Mouse (Mus musculus): ENCODE results near the gene Snrpg. TPM values are rescaled to one million over a fixed set of nuclear protein-coding genes. Genes with fewer than 3 reads are reported as not detected.
A peak's percentile ranks its signal among the peaks of the same experiment; 100 is the strongest.

Snrpg gene
- polyA plus RNA-seq, 1 experiment from 2014 or later, result 427 TPM

DNA sequence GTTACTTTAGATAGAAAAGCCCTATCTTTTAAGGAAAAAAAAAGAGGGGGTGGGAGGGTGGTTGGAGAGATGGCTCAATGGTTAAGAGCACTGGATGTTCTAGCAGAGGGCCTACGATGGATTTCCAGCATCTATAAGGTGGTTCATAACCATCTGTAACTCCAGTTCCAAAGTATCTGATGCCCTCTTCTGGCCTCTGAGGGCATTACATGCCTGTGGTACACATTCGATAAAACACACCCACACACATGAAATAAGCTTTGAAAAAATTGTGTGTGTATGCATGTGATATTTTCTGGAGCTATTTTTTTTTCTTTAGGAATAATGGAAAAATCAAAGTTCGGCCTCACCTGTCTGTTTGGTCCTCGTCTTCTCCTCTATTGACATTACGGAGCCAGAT lies 20.2 kb downstream of the Snrpg start:
- Histone ChIP-seq H3K4me1 (ENCODE audit: control insufficient read depth, insufficient read depth, low read length) (peaks cover 20% of the 10 kb centered on the region), H3K27me3 (ENCODE audit: control insufficient read depth, insufficient read depth, low read length) (no peaks in the 10 kb centered on the region), H3K27ac (ENCODE audit: low read length) (no peak overlapping the region), H3K36me3 (ENCODE audit: control insufficient read depth, insufficient read depth, low read length) (peaks cover 36% of the 10 kb centered on the region; the same call in 1 of the 2 replicates), H3K4me2 (ENCODE audit: low read depth, low read length) (no peak overlapping the region), H3K4me3 (replicated peaks; ENCODE audit: low read length) (no peak overlapping the region), H3K9ac (ENCODE audit: low read length) (no peak overlapping the region), H3K9me3 (replicated peaks; ENCODE audit: control insufficient read depth, low read length) (no peaks in the 10 kb centered on the region)
- no peak for ATAC-seq (ENCODE audit: insufficient read depth, low FRiP score)
- WGBS, result 93% methylated on average over 5 of the region's 5 CpGs

DNA sequence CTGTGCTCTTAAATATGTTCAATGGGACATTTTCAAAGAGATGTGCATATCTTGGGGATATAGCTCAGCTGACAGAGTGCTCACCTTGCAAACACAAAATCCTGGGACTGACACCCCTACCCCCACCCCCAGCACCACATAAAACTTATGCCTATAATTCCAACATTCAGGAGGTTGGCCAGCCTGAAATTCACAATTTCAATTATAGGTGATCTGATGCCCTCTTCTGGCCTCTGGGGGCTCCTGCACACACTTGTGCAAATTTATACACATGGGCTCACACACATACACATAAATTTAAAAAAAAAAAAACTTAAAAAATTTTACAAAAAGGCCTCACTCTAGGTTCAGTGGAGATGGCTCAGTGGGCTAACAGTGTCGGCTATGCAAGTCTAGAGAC lies 22.1 kb downstream of the Snrpg start:
- H3K4me3 ChIP-seq (replicated peaks; ENCODE audit: low read length), result no peak overlapping the region
- peaks cover 30% of the 10 kb centered on the region; the same call in 1 of the 2 replicates for H3K36me3 ChIP-seq (ENCODE audit: control insufficient read depth, insufficient read depth, low read length)
- no peaks in the 10 kb centered on the region for H3K9me3 ChIP-seq (replicated peaks; ENCODE audit: control insufficient read depth, low read length)
- no peak for ATAC-seq (ENCODE audit: insufficient read depth, low FRiP score)
- H3K27me3 ChIP-seq (ENCODE audit: control insufficient read depth, insufficient read depth, low read length), result no peaks in the 10 kb centered on the region
- no peak overlapping the region for H3K9ac ChIP-seq (ENCODE audit: low read length)
- no peak overlapping the region for H3K4me2 ChIP-seq (ENCODE audit: low read depth, low read length)
- H3K4me1 ChIP-seq (ENCODE audit: control insufficient read depth, insufficient read depth, low read length), result peaks cover 26% of the 10 kb centered on the region
- no peak overlapping the region for H3K27ac ChIP-seq (ENCODE audit: low read length)
- 93% methylated on average over 1 of the region's 1 CpGs for WGBS

DNA sequence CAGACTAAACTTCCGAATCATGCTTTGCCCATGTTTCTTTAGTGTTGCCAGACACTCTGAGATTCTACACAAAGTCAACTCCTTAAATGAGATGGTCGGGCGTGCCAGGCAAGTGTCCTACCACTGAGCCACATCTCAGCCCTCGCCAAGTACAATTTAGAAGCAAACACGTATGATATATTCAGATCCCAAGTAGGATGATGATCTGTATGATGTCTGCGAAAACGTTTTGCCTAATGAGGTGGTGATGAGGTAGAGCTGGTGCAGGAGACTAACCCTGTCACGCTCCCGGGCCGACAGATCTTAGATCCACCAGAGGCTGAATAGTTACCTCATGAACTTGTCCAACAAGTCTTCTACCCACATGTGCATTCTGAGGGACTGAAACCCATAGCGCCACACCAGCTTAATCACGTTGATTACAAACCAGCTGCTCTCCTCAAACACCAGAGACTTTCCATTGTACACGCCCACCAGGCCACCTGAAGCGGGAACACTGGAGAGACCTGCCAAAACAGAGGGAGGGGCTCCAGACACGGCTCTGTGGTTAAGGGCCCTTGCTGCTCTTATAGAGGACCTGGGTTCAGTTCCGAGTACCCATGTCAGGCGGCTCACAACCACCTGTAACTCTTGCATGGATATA lies 23.1 kb downstream of the Snrpg start:
- Histone ChIP-seq H3K9me3 (replicated peaks; ENCODE audit: control insufficient read depth, low read length) (no peaks in the 10 kb centered on the region), H3K4me3 (replicated peaks; ENCODE audit: low read length) (no peak overlapping the region)

GRCm38 (mm10) chr6:86395021-86395420 lies 23.9 kb downstream of the Snrpg start:
- 68% methylated on average over 9 of the region's 9 CpGs for WGBS
- Histone ChIP-seq H3K27me3 (ENCODE audit: control insufficient read depth, insufficient read depth, low read length) (no peaks in the 10 kb centered on the region), H3K36me3 (ENCODE audit: control insufficient read depth, insufficient read depth, low read length) (peaks cover 20% of the 10 kb centered on the region; the same call in 1 of the 2 replicates), H3K9ac (ENCODE audit: low read length) (peak overlapping the region; percentile 2; the same call in 1 of the 2 replicates), H3K27ac (ENCODE audit: low read length) (peak overlapping the region; percentile 43), H3K9me3 (replicated peaks; ENCODE audit: control insufficient read depth, low read length) (no peaks in the 10 kb centered on the region), H3K4me2 (ENCODE audit: low read depth, low read length) (peak overlapping the region; percentile 92), H3K4me3 (replicated peaks; ENCODE audit: low read length) (peak overlapping the region; percentile 99), H3K4me1 (ENCODE audit: control insufficient read depth, insufficient read depth, low read length) (peaks cover 26% of the 10 kb centered on the region)
- no peak for ATAC-seq (ENCODE audit: insufficient read depth, low FRiP score)

More for the DNA sequence above, 23.1 kb downstream of the Snrpg start:
- peak overlapping the region; percentile 92; the same call in 1 of the 2 replicates for H3K4me2 ChIP-seq (ENCODE audit: low read depth, low read length)
- no peak for ATAC-seq (ENCODE audit: insufficient read depth, low FRiP score)
- peaks cover 26% of the 10 kb centered on the region for H3K4me1 ChIP-seq (ENCODE audit: control insufficient read depth, insufficient read depth, low read length)
- no peaks in the 10 kb centered on the region for H3K27me3 ChIP-seq (ENCODE audit: control insufficient read depth, insufficient read depth, low read length)
- 78% methylated on average over 17 of the region's 17 CpGs for WGBS
- H3K27ac ChIP-seq (ENCODE audit: low read length), result peak overlapping the region; percentile 43
- H3K9ac ChIP-seq (ENCODE audit: low read length), result no peak overlapping the region
- peaks cover 22% of the 10 kb centered on the region; the same call in 1 of the 2 replicates for H3K36me3 ChIP-seq (ENCODE audit: control insufficient read depth, insufficient read depth, low read length)

- Histone ChIP-seq H3K27ac (ENCODE audit: low read length) (peak overlapping the region; percentile 94; the same call in 1 of the 2 replicates), H3K9ac (ENCODE audit: low read length) (peak overlapping the region; percentile 93)
- 18% methylated on average over 10 of the region's 10 CpGs for WGBS
These were observed 24.9 kb downstream of the Snrpg start for GRCm38 (mm10) chr6:86395969-86396368.

GRCm38 (mm10) chr6:86396581-86397256 lies 25.6 kb downstream of the Snrpg start, which contains the start of gene Pcyox1:
Gene Pcyox1 (minus strand): TSS chr6:86397154.
- Histone ChIP-seq H3K27ac (ENCODE audit: low read length) (peak within 1 kb of the TSS; percentile 94), H3K4me1 (ENCODE audit: control insufficient read depth, insufficient read depth, low read length) (peaks cover 30% of the 10 kb centered on the region), H3K9ac (ENCODE audit: low read length) (peak within 1 kb of the TSS; percentile 93), H3K36me3 (ENCODE audit: control insufficient read depth, insufficient read depth, low read length) (peaks cover 3% of the 10 kb centered on the region; the same call in 1 of the 2 replicates), H3K9me3 (replicated peaks; ENCODE audit: control insufficient read depth, low read length) (no peaks in the 10 kb centered on the region), H3K27me3 (ENCODE audit: control insufficient read depth, insufficient read depth, low read length) (no peaks in the 10 kb centered on the region), H3K4me3 (replicated peaks; ENCODE audit: low read length) (peak within 1 kb of the TSS; percentile 99), H3K4me2 (ENCODE audit: low read depth, low read length) (peak within 1 kb of the TSS; percentile 92)
- peak; percentile 95 for ATAC-seq (ENCODE audit: insufficient read depth, low FRiP score)
- 0% methylated on average over 51 of the region's 51 CpGs for WGBS

More at GRCm38 (mm10) chr6:86395969-86396368, 24.9 kb downstream of the Snrpg start:
- no peaks in the 10 kb centered on the region for H3K9me3 ChIP-seq (replicated peaks; ENCODE audit: control insufficient read depth, low read length)
- H3K36me3 ChIP-seq (ENCODE audit: control insufficient read depth, insufficient read depth, low read length), result peaks cover 11% of the 10 kb centered on the region; the same call in 1 of the 2 replicates
- H3K4me1 ChIP-seq (ENCODE audit: control insufficient read depth, insufficient read depth, low read length), result peaks cover 29% of the 10 kb centered on the region
- no peak for ATAC-seq (ENCODE audit: insufficient read depth, low FRiP score)
- peak overlapping the region; percentile 92 for H3K4me2 ChIP-seq (ENCODE audit: low read depth, low read length)
- no peaks in the 10 kb centered on the region for H3K27me3 ChIP-seq (ENCODE audit: control insufficient read depth, insufficient read depth, low read length)
- H3K4me3 ChIP-seq (replicated peaks; ENCODE audit: low read length), result peak overlapping the region; percentile 99

DNA sequence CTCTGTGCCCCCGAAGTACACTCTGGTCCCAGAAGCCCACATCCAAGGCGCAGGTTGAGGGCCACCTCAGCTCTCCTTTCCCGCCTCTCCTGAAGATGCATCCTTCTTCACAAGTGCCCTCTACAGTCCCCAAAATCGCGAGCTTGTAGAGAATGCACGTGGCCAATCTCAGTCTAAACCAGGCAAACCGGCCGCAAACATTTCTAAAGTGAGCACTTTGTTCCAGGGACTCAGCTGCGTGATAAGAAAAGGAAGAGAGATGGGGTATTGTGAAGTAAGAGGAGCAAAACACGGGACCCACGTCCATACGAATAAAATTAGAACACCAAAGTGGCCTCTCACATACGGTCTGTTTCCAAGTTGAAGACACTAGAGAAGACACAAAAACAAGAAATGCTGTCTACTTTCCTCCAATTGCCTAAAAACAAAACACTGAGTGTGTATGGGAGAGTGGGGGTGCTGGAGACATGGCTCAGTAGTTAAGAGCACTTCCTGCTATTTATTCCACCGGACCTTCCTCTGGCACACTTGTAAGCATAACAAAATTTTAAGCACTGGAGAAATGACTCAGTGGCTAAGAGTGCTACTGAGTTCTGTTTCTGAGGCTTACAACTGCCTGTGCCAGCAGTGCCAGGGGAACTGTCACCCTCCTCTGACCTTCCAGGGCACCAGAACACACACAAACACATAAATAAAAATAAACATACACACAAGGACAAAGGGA lies 26.3 kb downstream of the Snrpg start:
- H3K4me1 ChIP-seq (ENCODE audit: control insufficient read depth, insufficient read depth, low read length), result peaks cover 30% of the 10 kb centered on the region
- H3K27ac ChIP-seq (ENCODE audit: low read length), result peak overlapping the region; percentile 94
- peak overlapping the region; percentile 99 for H3K4me3 ChIP-seq (replicated peaks; ENCODE audit: low read length)
- H3K27me3 ChIP-seq (ENCODE audit: control insufficient read depth, insufficient read depth, low read length), result no peaks in the 10 kb centered on the region
- peak overlapping the region; percentile 93 for H3K9ac ChIP-seq (ENCODE audit: low read length)
- ATAC-seq (ENCODE audit: insufficient read depth, low FRiP score), result peak; percentile 11; the same call in 1 of the 2 replicates
- peak overlapping the region; percentile 92 for H3K4me2 ChIP-seq (ENCODE audit: low read depth, low read length)
- WGBS, result 6% methylated on average over 14 of the region's 14 CpGs
- no peaks in the 10 kb centered on the region for H3K36me3 ChIP-seq (ENCODE audit: control insufficient read depth, insufficient read depth, low read length)
- H3K9me3 ChIP-seq (replicated peaks; ENCODE audit: control insufficient read depth, low read length), result no peaks in the 10 kb centered on the region

DNA sequence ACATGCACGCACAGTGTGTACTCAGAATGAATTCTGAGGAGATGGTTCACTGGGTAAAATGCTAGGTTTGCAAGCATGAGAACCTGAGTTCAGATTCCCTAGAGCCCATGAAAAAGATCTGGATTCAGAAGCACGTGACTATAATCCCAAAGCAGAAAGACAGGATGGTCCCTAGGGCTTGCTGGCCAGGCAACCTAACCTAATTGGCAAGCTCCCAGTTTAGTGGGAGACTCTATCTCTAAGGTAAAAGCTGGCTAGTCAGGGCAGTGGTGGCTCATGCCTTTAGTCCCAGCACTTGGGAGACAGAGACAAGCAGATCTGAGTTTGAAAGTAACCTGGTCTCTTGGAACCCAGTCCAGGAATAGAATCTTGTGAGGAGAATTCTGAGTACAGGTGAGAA lies 27.9 kb downstream of the Snrpg start:
- H3K4me2 ChIP-seq (ENCODE audit: low read depth, low read length), result no peak overlapping the region
- H3K36me3 ChIP-seq (ENCODE audit: control insufficient read depth, insufficient read depth, low read length), result no peaks in the 10 kb centered on the region
- H3K9ac ChIP-seq (ENCODE audit: low read length), result no peak overlapping the region
- WGBS, result 88% methylated on average over 2 of the region's 2 CpGs
- no peak overlapping the region for H3K4me3 ChIP-seq (replicated peaks; ENCODE audit: low read length)
- ATAC-seq (ENCODE audit: insufficient read depth, low FRiP score), result no peak
- H3K27ac ChIP-seq (ENCODE audit: low read length), result no peak overlapping the region
- no peaks in the 10 kb centered on the region for H3K27me3 ChIP-seq (ENCODE audit: control insufficient read depth, insufficient read depth, low read length)
- H3K4me1 ChIP-seq (ENCODE audit: control insufficient read depth, insufficient read depth, low read length), result peaks cover 30% of the 10 kb centered on the region
- no peaks in the 10 kb centered on the region for H3K9me3 ChIP-seq (replicated peaks; ENCODE audit: control insufficient read depth, low read length)
